Mouse (Mus musculus): ENCODE data around the gene Sync.

DNA sequence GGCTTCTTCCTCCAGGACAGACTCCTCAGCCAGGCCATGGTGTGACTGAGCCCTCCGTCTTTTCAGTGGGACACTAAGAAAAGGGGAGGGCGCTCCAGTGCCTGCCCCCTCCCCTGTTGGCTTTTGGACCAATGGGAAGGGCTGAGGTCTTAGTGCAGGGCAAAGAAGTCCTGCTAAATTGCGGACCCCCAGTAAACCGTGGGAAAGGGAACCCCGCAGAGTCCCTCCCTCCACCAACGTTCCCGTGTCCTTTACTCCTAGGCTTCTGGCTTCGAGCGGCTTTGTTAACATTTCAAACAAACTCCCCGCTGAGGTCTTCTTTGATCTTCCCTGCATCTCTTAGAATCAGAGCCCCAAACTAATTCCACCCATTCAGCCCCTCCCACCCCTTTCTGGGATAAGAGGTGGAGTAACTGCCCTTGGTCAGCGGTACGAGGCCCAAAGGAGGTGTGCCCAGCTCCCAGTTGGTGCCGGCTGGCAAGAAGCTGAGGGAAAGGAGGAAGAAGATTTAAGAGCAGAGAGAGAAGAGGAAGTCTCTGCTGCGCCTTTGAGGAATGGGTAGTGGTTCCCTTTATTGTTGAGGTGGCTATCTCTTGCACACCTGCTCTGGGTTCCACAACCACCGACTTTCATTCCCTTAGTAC is 35.8 kb upstream of the Sync start:
- TF ChIP-seq CTCF (IDR thresholded peaks at IDR 0.05; ENCODE audit: low read depth, low read length) (no peak), POLR2A (IDR thresholded peaks at IDR 0.05; ENCODE audit: extremely low read depth, insufficient read depth, low read length) (no peak)

Measured in liver, adult 2 months (tissue).